Mouse (Mus musculus) hindbrain, postnatal 0 days (tissue): Measurements from ENCODE around the gene Slc7a4. TPM values are rescaled to one million over a fixed set of nuclear protein-coding genes. Genes with fewer than 3 reads are reported as not detected.

Source experiments
- ATAC-seq: fragments of 200-750 bp; cut with Nextera tagmentation; 2 replicates; pipeline ENCODE4 v1.8.0; 2017; ENCODE audit warnings: mild to moderate bottlenecking, moderate TSS enrichment, moderate library complexity
- DNase-seq: peaks from one replicate; pipeline ENCODE4 v3.0.0-alpha.2; 2015; ENCODE audit warnings: low spot score
- H3K27ac ChIP-seq: fragments of 300-500 bp; sonication (generic); 2 replicates; pipeline ENCODE4 v1.5.1; 2014; ENCODE audit warnings: mild to moderate bottlenecking
- H3K27me3 ChIP-seq: fragments of 300-500 bp; sonication (generic); 2 replicates; pipeline ENCODE4 v1.6.1; 2014; ENCODE audit warnings: low read length, mixed read lengths; ENCODE audit not compliant: insufficient read depth
- H3K36me3 ChIP-seq: fragments of 300-500 bp; sonication (generic); 2 replicates; pipeline ENCODE4 v1.6.1; 2014; ENCODE audit warnings: low read length, mixed read lengths; ENCODE audit not compliant: insufficient read depth
- H3K4me1 ChIP-seq: fragments of 300-500 bp; sonication (generic); 2 replicates; pipeline ENCODE4 v1.6.1; 2014; ENCODE audit warnings: antibody characterized with exemption, low read length, mixed read lengths; ENCODE audit not compliant: insufficient read depth
- H3K4me2 ChIP-seq: fragments of 300-500 bp; sonication (generic); 2 replicates; pipeline ENCODE4 v1.6.1; 2014; ENCODE audit warnings: low read depth, mild to moderate bottlenecking, low read length, moderate library complexity, mixed read lengths
- H3K4me3 ChIP-seq: fragments of 300-500 bp; sonication (generic); 2 replicates; pipeline ENCODE4 v1.5.1; 2014; ENCODE audit warnings: low read length
- H3K9ac ChIP-seq: fragments of 300-500 bp; sonication (generic); replicated peaks from 2 replicates; pipeline ENCODE4 v1.6.1; 2014; ENCODE audit warnings: mild to moderate bottlenecking, low read length, moderate library complexity, mixed read lengths
- H3K9me3 ChIP-seq: fragments of 300-500 bp; sonication (generic); 2 replicates; pipeline ENCODE4 v1.6.1; 2016; ENCODE audit warnings: low read length, mixed read lengths
- CTCF ChIP-seq: IDR thresholded peaks from 2 replicates; pipeline ENCODE4 v1.5.1; 2016; ENCODE audit warnings: antibody characterized with exemption, control low read depth, low read depth
- whole genome bisulfite sequencing: fragments of 180-500 bp; shearing (Covaris S2); extraction: QIAGEN DNeasy Blood & Tissue Kit; methylation state at CpG from one replicate; pipeline ENCODE4 v1.1.7; 2014; 5-methylcytosine and 5-hydroxymethylcytosine counted together
- polyA plus RNA-seq: library from polyadenylated mRNA; unstranded; fragments of >200 nt; fragmentation: Nextera tagmentation; extraction: Ambion mirVana; gene quantifications from 2 replicates; pipeline ENCODE4 v1.2.1, GENCODE M21; 2015
- total RNA-seq: library from RNA; depleted of rRNA; stranded (reverse); fragments of >200 nt; gene quantifications from 2 replicates; pipeline ENCODE4 v1.2.3, GENCODE M21; 2014

Slc7a4 gene
- total and polyA plus RNA-seq, 2 experiments from 2014 or later = 42.8 to 74.6 TPM

GRCm38 (mm10) chr16:17563580-17563979, 19.4 kb downstream of the Slc7a4 start:
- Histone ChIP-seq H3K4me2 (no peak overlapping the region), H3K27ac (no peak overlapping the region), H3K36me3 (no peaks in the 10 kb centered on the region), H3K4me1 (peaks cover 13% of the 10 kb centered on the region; the same call in 1 of the 2 replicates), H3K9ac (no peak overlapping the region), H3K4me3 (no peak overlapping the region), H3K9me3 (no peaks in the 10 kb centered on the region), H3K27me3 (no peaks in the 10 kb centered on the region)
- ATAC-seq (no peak), DNase-seq (no peak)
- WGBS = 11% methylated on average over 1 of the region's 1 CpGs
- no peak for TF ChIP-seq CTCF

DNA sequence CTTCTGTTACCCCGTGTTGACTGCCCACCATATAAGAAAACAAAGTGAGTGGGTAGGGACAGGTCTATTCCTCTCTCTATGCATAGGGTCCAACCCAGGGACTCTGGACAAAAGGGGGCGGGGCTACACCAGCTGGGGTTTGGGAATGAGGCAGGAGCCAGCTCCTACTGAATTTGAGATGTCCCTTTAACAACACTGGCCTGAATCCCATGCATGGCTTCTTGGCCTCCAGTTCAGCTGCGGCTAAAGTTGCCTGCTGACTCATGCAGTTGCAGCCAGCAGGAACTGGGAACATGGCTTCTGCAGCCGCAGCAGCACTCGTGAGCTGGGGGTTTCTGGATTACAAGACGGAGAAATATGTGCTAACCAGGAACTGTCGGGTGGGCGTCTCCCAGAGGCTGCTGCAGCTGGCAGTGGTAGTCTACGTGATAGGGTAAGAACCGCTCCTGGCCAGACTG, 21.2 kb downstream of the Slc7a4 start, which contains the start of gene P2rx6:
TSS of gene P2rx6 (plus strand) at position 135 of the 458 bp plus-strand sequence.
- Histone ChIP-seq H3K36me3 (no peaks in the 10 kb centered on the region), H3K27me3 (no peaks in the 10 kb centered on the region), H3K4me3 (peak within 1 kb of the TSS; percentile 23), H3K27ac (peak within 1 kb of the TSS; percentile 64), H3K9ac (peak within 1 kb of the TSS; percentile 35), H3K9me3 (no peaks in the 10 kb centered on the region), H3K4me2 (peak within 1 kb of the TSS; percentile 51), H3K4me1 (peaks cover 16% of the 10 kb centered on the region; the same call in 1 of the 2 replicates)
- under 1% methylated on average over 10 of the region's 10 CpGs for WGBS
- ATAC-seq = peak; percentile 68
- peak; percentile 62 for DNase-seq
- TF ChIP-seq CTCF = no peak

GRCm38 (mm10) chr16:17561128-17561750, 21.8 kb downstream of the Slc7a4 start, which contains the start of gene Lrrc74b:
Gene Lrrc74b, minus strand, starts transcription at chr16:17561247.
- H3K36me3 ChIP-seq = no peaks in the 10 kb centered on the region
- TF ChIP-seq CTCF = peak; percentile 38
- ATAC-seq = peak; percentile 87
- peak within 1 kb of the TSS; percentile 51 for H3K4me2 ChIP-seq
- H3K9me3 ChIP-seq = no peaks in the 10 kb centered on the region
- DNase-seq = peak; percentile 83
- peak within 1 kb of the TSS; percentile 64 for H3K27ac ChIP-seq
- H3K27me3 ChIP-seq = no peaks in the 10 kb centered on the region
- peak within 1 kb of the TSS; percentile 23 for H3K4me3 ChIP-seq
- H3K9ac ChIP-seq = peak within 1 kb of the TSS; percentile 35
- peaks cover 16% of the 10 kb centered on the region; the same call in 1 of the 2 replicates for H3K4me1 ChIP-seq
- WGBS = 1% methylated on average over 22 of the region's 22 CpGs

GRCm38 (mm10) chr16:17559396-17560027, 23.5 kb downstream of the Slc7a4 start:
- whole genome bisulfite sequencing = 68% methylated on average over 9 of the region's 9 CpGs
- ATAC-seq (no peak), DNase-seq (no peak)
- Histone ChIP-seq H3K9ac (no peak overlapping the region), H3K27ac (no peak overlapping the region), H3K4me1 (peaks cover 16% of the 10 kb centered on the region; the same call in 1 of the 2 replicates), H3K27me3 (no peaks in the 10 kb centered on the region), H3K4me2 (no peak overlapping the region), H3K9me3 (no peaks in the 10 kb centered on the region), H3K36me3 (no peaks in the 10 kb centered on the region), H3K4me3 (no peak overlapping the region)
- TF ChIP-seq CTCF = no peak

- no peak for ATAC-seq
- Histone ChIP-seq H3K27me3 (no peaks in the 10 kb centered on the region), H3K9ac (no peak overlapping the region), H3K4me3 (no peak overlapping the region), H3K4me2 (peak overlapping the region; percentile 6; the same call in 1 of the 2 replicates), H3K36me3 (no peaks in the 10 kb centered on the region), H3K9me3 (no peaks in the 10 kb centered on the region), H3K4me1 (peaks cover 16% of the 10 kb centered on the region; the same call in 1 of the 2 replicates), H3K27ac (no peak overlapping the region)
- no peak for TF ChIP-seq CTCF
- 0% methylated on average over 5 of the region's 5 CpGs for WGBS
- DNase-seq = no peak
These were observed 24.2 kb downstream of the Slc7a4 start for GRCm38 (mm10) chr16:17558811-17559210.

GRCm38 (mm10) chr16:17557947-17558480, 25.0 kb downstream of the Slc7a4 start:
- no peaks in the 10 kb centered on the region for H3K27me3 ChIP-seq
- H3K27ac ChIP-seq = no peak overlapping the region
- peaks cover 16% of the 10 kb centered on the region; the same call in 1 of the 2 replicates for H3K4me1 ChIP-seq
- ATAC-seq = peak; percentile 37; the same call in 1 of the 2 replicates
- no peak overlapping the region for H3K9ac ChIP-seq
- H3K36me3 ChIP-seq = no peaks in the 10 kb centered on the region
- DNase-seq = peak; percentile 81
- no peaks in the 10 kb centered on the region for H3K9me3 ChIP-seq
- peak; percentile 99 for TF ChIP-seq CTCF
- 0% methylated on average over 5 of the region's 5 CpGs for WGBS
- 0 out of 2 replicates have a peak overlapping the region, but pooled peaks have one; percentile 6 for H3K4me2 ChIP-seq
- no peak overlapping the region for H3K4me3 ChIP-seq
